Mouse (Mus musculus) small intestine, adult 2 months (tissue): ENCODE measurements around the gene Tex28.
"Not testable (repeated sequence)": the region's sequence is repeated elsewhere in the genome, so short reads cannot be mapped to it uniquely, and the experiment has no call there.

Experiments used
- CTCF ChIP-seq: fragments of 200-500 bp; IDR thresholded peaks from 2 replicates; pipeline ENCODE4 v1.5.1; 2012; ENCODE audit warnings: low read depth, mild to moderate bottlenecking, control low read depth, inconsistent platforms, low read length, moderate library complexity, mixed read lengths; ENCODE audit not compliant: insufficient replicate concordance, insufficient read length; ENCODE audit errors: extremely low read depth
- POLR2A ChIP-seq: fragments of 200-500 bp; IDR thresholded peaks from 2 replicates; pipeline ENCODE4 v1.6.1; 2012; ENCODE audit warnings: low read depth, mild to moderate bottlenecking, control low read depth, inconsistent platforms, low read length, moderate library complexity

- TF ChIP-seq POLR2A, CTCF: not testable (repeated sequence)
Measured at GRCm38 (mm10) chrX:74135263-74135662, 32.4 kb downstream of the Tex28 start, which contains the start of gene Mecp2.
